Mouse (Mus musculus) limb, embryonic 15.5 days (tissue): ENCODE data around the gene Mtss1l. TPM values are rescaled to one million over a fixed set of nuclear protein-coding genes. Genes with fewer than 3 reads are reported as not detected.

Experiments used
- ATAC-seq: fragments of 200-750 bp; cut with Nextera tagmentation; 2 replicates; pipeline ENCODE4 v1.8.0; 2017; ENCODE audit warnings: low read depth, moderate TSS enrichment; ENCODE audit not compliant: insufficient number of reproducible peaks, low FRiP score, low TSS enrichment
- H3K27ac ChIP-seq: fragments of 300-500 bp; sonication (generic); 2 replicates; pipeline ENCODE4 v1.5.1; 2015; ENCODE audit warnings: moderate library complexity, mild to moderate bottlenecking, inconsistent platforms
- H3K27me3 ChIP-seq: fragments of 300-500 bp; sonication (generic); 2 replicates; pipeline ENCODE4 v1.6.1; 2015; ENCODE audit warnings: inconsistent platforms
- H3K36me3 ChIP-seq: fragments of 300-500 bp; sonication (generic); 2 replicates; pipeline ENCODE4 v1.6.1; 2015; ENCODE audit warnings: inconsistent platforms
- H3K4me1 ChIP-seq: fragments of 300-500 bp; sonication (generic); 2 replicates; pipeline ENCODE4 v1.6.1; 2015; ENCODE audit warnings: inconsistent platforms
- H3K4me2 ChIP-seq: fragments of 300-500 bp; sonication (generic); 2 replicates; pipeline ENCODE4 v1.6.1; 2015; ENCODE audit warnings: mild to moderate bottlenecking, inconsistent platforms
- H3K4me3 ChIP-seq: fragments of 300-500 bp; sonication (generic); 2 replicates; pipeline ENCODE4 v1.5.1; 2015; ENCODE audit warnings: mild to moderate bottlenecking, inconsistent platforms
- H3K9ac ChIP-seq: fragments of 300-500 bp; sonication (generic); 2 replicates; pipeline ENCODE4 v1.6.1; 2015; ENCODE audit warnings: inconsistent platforms
- H3K9me3 ChIP-seq: fragments of 300-500 bp; sonication (generic); 2 replicates; pipeline ENCODE4 v1.6.1; 2016; ENCODE audit warnings: inconsistent platforms
- WGBS: fragments of 180-500 bp; shearing (Covaris S2); methylation state at CpG from one replicate; pipeline ENCODE4 v1.1.7; 2015; 5-methylcytosine and 5-hydroxymethylcytosine counted together
- polyA plus RNA-seq: library from polyadenylated mRNA; unstranded; fragments of >200 nt; fragmentation: Nextera tagmentation; extraction: Ambion mirVana; gene quantifications from 2 replicates; pipeline ENCODE4 v1.2.1, GENCODE M21; 2015

Mtss1l gene
- polyA plus RNA-seq, 1 experiment from 2014 or later = 10.2 TPM

DNA sequence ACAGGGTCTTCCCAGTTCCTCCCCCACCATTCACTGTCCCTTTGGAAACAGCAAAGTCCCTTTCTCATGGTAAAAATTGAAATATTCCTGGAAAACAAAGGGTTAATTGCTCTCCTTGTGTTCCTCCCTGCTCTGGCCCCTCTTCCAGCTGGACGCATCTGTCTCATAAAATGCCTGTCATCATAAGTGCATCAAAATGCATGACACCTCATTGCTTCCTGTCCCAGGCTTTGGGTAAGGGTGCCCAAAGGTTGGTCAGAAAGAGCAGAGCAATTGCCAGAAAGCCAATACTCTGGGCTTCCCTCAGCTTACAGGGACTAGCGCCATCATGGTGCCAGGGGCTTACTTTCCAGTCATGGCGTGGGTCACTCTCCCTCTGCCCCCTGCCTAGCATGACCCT, 10.7 kb upstream of the Mtss1l start:
- H3K9me3 ChIP-seq = no peaks in the 10 kb centered on the region
- WGBS = 60% methylated on average over 3 of the region's 3 CpGs
- peaks cover 31% of the 10 kb centered on the region for H3K36me3 ChIP-seq
- H3K27ac ChIP-seq = peak overlapping the region; percentile 61
- no peak overlapping the region for H3K9ac ChIP-seq
- H3K4me1 ChIP-seq = peaks cover 51% of the 10 kb centered on the region
- H3K27me3 ChIP-seq = no peaks in the 10 kb centered on the region
- H3K4me3 ChIP-seq = no peak overlapping the region
- ATAC-seq = no peak
- no peak overlapping the region for H3K4me2 ChIP-seq

DNA sequence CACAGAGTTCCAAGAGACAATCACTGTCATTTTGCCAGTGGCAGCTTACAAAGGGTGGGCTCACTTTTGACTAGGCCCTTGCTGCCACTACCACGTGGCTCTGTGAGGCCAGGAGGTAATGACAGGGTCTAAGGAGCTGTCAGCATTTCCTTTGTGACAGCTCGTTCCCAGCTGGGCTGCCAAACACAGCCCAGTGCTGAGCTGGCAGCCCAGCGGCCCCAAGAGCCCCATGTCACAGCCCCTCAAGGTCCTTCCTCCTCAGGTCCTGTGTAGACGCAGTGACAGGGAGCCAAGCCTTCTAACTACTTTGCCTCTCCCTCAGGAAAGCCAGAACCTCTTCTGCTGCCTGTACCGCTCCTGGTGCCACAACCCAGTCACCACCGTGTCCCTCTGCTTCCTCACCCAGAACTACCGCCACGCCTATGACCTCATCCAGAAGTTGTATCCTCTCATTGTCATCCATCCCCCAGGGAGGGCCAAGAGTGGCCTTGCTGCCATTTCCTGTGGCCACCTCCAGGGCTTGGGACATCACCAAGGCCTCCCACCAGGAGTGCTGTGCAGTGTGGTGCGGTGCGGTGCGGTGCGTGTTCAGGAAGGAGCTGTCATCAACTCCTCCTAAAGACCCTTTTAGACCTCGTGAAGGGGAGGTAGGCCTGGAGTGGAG, 9.9 kb upstream of the Mtss1l start:
- Histone ChIP-seq H3K9ac (no peak overlapping the region), H3K9me3 (no peaks in the 10 kb centered on the region), H3K4me3 (no peak overlapping the region), H3K27me3 (no peaks in the 10 kb centered on the region), H3K4me2 (no peak overlapping the region), H3K27ac (peak overlapping the region; percentile 61), H3K36me3 (peaks cover 31% of the 10 kb centered on the region), H3K4me1 (peaks cover 53% of the 10 kb centered on the region)
- WGBS = 65% methylated on average over 13 of the region's 13 CpGs
- no peak for ATAC-seq

DNA sequence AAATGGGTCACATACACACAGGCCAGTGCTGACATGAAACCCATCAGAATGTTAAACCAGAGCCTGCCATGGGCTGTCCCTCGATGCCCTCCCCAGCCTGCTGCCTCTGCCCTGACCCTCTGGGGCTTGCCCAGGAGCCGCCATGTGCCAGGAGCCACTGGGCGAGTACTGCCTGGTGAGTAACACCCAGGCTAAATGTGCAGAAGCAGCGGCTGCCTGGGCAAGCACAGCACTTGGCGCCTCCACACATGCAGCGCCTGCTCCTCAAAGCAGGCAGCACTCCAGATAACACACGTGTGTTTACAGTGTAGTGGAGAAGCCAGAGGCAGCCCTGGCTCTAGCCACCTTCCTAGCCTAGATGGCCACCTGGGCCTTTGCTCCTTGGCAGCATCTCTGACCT, 8.2 kb upstream of the Mtss1l start:
- no peaks in the 10 kb centered on the region for H3K27me3 ChIP-seq
- no peak overlapping the region for H3K9ac ChIP-seq
- WGBS = 71% methylated on average over 7 of the region's 7 CpGs
- H3K9me3 ChIP-seq = no peaks in the 10 kb centered on the region
- no peak overlapping the region for H3K4me3 ChIP-seq
- H3K4me2 ChIP-seq = no peak overlapping the region
- peaks cover 65% of the 10 kb centered on the region for H3K4me1 ChIP-seq
- no peak for ATAC-seq
- 0 out of 2 replicates have a peak overlapping the region, but pooled peaks have one; percentile 17 for H3K27ac ChIP-seq
- H3K36me3 ChIP-seq = peaks cover 31% of the 10 kb centered on the region

DNA sequence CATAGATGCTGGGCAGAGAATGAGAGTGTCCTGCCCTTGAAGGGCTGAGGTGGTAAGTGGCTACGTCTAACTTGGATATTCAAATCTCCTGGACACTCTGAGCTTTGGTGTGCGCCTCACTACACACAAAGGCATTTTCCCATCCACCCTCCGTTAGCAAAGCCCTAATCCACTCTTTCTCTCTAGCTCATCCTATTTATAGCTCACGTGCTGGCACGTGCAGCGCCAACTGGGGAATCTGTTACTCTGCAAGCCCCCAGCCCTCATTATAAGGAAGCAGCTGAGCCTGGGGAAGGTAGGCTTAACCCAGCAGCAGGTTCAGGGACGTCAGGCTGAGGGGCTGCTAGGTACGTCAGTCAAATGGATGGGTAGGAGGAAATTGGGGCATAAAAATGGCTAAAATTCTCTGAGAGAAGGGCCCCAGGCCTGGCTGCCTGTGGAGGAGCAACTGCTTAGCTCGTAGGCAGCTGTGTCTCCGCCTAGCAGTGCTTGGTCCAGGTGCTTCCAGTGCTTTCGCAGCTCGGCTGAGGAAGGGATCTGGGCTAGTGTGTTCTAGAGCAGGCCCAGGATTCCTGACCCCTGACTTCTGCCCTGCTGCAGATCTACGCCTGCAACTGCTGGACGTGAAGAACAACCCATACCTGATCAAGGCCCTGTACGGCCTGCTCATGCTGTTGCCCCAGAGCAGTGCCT, 6.3 kb upstream of the Mtss1l start:
- H3K9ac ChIP-seq = no peak overlapping the region
- peaks cover 80% of the 10 kb centered on the region for H3K4me1 ChIP-seq
- no peak for ATAC-seq
- H3K4me3 ChIP-seq = no peak overlapping the region
- no peaks in the 10 kb centered on the region for H3K9me3 ChIP-seq
- H3K36me3 ChIP-seq = peaks cover 31% of the 10 kb centered on the region
- no peaks in the 10 kb centered on the region for H3K27me3 ChIP-seq
- peak overlapping the region; percentile 88 for H3K27ac ChIP-seq
- no peak overlapping the region for H3K4me2 ChIP-seq
- 61% methylated on average over 15 of the region's 15 CpGs for WGBS

DNA sequence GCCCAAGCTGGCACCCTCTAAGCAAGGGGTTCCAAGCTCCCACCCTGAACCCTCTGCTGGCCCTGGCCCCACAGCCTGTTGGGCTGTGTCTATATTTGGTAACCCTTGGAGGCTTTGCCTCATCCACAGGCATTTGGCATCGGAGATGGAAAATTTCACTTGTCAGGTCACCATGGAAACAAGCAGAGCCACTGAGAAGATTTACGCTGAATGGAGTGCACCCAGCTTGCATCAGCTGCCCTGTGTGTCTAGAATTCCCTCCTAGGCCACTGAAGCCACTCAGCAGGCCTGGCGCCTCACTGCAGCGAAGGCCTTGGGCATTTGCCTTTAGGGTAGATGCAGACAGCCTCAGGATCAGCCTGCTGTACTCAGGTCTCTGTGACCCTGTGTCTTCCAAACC, 5.2 kb upstream of the Mtss1l start:
- no peaks in the 10 kb centered on the region for H3K27me3 ChIP-seq
- H3K9ac ChIP-seq = no peak overlapping the region
- peak; percentile 31; the same call in 1 of the 2 replicates for ATAC-seq
- H3K36me3 ChIP-seq = peaks cover 27% of the 10 kb centered on the region
- peak overlapping the region; percentile 88 for H3K27ac ChIP-seq
- no peak overlapping the region for H3K4me3 ChIP-seq
- H3K4me2 ChIP-seq = no peak overlapping the region
- H3K4me1 ChIP-seq = peaks cover 81% of the 10 kb centered on the region
- H3K9me3 ChIP-seq = no peaks in the 10 kb centered on the region
- WGBS = 62% methylated on average over 4 of the region's 4 CpGs

DNA sequence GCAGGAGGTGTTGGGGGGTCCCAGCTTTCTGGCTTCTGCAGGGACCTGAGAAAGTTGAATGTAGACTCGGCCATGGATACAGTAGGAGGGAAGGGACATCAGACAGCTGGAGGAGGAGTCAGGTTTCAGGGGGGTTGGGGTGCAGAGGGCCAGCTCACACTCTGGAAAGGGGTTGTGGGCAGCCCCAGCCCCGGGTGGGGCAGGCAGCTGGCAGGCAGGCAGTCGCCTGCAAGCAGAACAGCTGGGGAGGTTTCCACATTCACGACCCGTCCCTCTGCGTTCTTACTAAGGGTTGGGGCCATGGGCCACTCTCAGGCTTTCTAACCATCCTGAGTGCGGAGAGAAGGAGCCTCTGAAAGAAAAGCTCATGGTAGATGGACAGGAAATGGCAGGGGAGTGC, 4.1 kb upstream of the Mtss1l start:
- Histone ChIP-seq H3K27ac (peak overlapping the region; percentile 88), H3K4me1 (peaks cover 74% of the 10 kb centered on the region), H3K4me2 (no peak overlapping the region), H3K27me3 (no peaks in the 10 kb centered on the region), H3K9me3 (no peaks in the 10 kb centered on the region), H3K36me3 (peaks cover 18% of the 10 kb centered on the region), H3K4me3 (no peak overlapping the region), H3K9ac (no peak overlapping the region)
- ATAC-seq = no peak
- WGBS = 39% methylated on average over 7 of the region's 7 CpGs

DNA sequence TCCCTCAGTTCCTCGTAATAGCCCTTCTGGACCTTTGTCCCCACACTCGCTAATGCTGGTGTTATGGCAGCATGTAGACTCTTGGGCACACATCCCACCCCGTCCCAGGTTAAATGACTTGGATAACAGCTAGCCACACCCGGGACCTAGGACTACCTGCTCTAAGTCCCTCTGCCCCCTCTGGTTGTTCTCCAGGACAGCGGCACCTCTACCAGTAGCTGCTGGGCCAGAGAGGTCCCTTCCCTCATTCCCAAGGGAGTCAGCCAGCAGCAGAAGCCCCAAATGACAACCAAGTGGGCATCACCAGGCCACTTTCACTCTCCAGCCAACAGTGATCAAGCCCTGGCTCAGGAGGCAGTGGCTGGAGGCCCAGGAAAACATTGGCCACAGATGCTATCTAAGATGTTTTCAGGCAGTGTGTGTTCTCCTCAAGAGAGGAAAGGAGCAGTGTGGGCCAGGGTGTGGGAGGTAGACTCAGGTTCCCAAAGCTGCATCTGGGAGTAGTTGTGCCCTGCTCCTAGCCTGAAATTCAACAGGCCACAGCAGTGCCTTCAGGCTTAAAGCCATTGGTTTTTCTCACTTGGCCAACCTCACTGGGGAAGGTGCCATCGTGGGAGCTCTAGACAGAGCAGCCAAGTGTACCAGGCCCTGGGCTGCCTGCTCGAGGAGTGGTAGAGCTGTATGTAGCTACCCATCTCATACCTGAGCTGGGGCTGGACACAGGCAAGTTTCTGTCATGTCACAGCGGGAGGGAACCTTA, 2.9 kb upstream of the Mtss1l start:
- ATAC-seq = no peak
- Histone ChIP-seq H3K9ac (no peak overlapping the region), H3K27me3 (no peaks in the 10 kb centered on the region), H3K4me1 (peaks cover 80% of the 10 kb centered on the region), H3K27ac (peak overlapping the region; percentile 65), H3K36me3 (peaks cover 7% of the 10 kb centered on the region; the same call in 1 of the 2 replicates), H3K4me2 (no peak overlapping the region), H3K4me3 (no peak overlapping the region), H3K9me3 (no peaks in the 10 kb centered on the region)
- 81% methylated on average over 8 of the region's 8 CpGs for WGBS

DNA sequence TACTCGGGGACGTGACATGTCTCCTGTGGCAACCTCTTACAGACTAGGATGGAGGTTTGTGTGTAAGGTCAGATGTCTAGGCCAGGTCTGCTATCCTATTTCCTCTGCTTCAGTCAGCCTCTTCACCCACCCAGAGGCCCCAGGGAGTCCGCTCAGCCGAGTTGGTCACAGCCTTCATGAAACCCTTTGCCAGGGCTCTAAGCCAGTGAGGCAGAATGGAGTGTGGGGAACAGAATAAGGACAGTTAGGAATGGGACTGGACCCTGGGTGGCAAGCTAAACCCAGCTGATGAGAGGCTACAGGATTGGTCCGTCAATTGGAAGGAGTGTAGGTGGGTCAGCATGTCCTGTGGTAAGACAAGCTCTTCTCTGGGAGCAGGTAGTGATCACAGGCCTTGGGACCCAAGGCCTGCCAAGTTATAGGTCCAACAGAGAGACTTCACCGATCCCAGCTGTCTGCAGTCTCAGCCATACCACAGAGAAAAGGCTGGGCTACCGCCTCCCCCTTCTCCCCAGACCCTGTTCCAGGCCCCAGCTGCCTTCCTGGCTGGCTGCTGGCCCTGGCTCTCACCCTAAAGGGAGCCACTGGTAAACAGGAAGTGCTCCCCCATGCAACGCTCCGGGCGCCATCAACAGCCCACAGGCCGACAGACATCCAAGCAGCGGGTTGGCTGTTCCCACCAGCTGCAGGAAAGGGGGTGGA, 2.2 kb upstream of the Mtss1l start:
- Histone ChIP-seq H3K27ac (peak overlapping the region; percentile 65), H3K9ac (no peak overlapping the region), H3K27me3 (no peaks in the 10 kb centered on the region), H3K4me1 (peaks cover 87% of the 10 kb centered on the region), H3K9me3 (no peaks in the 10 kb centered on the region), H3K4me3 (no peak overlapping the region), H3K36me3 (0 out of 2 replicates have a peak, but pooled peaks cover 6% of the 10 kb centered on the region), H3K4me2 (no peak overlapping the region)
- WGBS = 31% methylated on average over 12 of the region's 12 CpGs
- ATAC-seq = no peak

DNA sequence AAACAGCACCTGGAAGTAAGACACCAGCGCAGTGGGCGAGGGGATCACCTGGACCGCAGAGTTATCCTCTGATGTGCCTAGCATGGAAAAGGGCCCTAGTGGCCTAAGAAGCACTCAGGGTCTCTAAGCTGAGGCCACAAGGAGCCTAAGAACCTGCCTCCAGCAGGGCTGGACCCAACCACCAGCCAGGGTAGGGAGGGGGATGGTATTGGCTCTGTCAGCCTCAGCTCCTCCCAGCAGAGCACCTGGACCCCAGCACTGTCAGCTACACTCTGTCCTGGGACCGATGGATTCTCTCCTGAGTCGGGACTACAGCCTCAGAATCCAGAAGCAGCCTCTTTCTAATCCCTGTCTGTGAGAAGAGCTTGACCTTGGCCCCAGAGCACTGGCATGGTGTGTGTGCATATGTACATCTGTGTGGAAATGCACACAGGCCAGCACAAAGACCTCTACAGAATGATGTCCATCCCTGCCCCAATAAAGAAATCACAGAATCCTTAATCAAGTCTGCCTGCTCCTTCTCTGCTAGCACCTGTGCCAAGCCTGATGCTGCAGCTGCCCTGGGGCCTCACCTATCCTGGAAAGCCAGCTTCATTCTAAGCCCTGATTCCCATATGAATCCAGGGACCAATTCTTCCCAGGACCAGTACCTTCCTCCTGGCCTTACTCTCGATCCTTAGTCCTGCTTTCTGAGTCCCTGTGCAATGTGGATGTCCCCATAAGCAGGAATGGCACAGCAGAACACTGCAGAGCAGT, 1.2 kb upstream of the Mtss1l start:
- no peaks in the 10 kb centered on the region for H3K9me3 ChIP-seq
- no peak overlapping the region for H3K4me3 ChIP-seq
- peak overlapping the region; percentile 94 for H3K27ac ChIP-seq
- 0 out of 2 replicates have a peak, but pooled peaks cover 10% of the 10 kb centered on the region for H3K36me3 ChIP-seq
- ATAC-seq = no peak
- H3K4me1 ChIP-seq = peaks cover 89% of the 10 kb centered on the region
- H3K9ac ChIP-seq = no peak overlapping the region
- H3K4me2 ChIP-seq = no peak overlapping the region
- H3K27me3 ChIP-seq = no peaks in the 10 kb centered on the region
- 49% methylated on average over 6 of the region's 6 CpGs for WGBS

DNA sequence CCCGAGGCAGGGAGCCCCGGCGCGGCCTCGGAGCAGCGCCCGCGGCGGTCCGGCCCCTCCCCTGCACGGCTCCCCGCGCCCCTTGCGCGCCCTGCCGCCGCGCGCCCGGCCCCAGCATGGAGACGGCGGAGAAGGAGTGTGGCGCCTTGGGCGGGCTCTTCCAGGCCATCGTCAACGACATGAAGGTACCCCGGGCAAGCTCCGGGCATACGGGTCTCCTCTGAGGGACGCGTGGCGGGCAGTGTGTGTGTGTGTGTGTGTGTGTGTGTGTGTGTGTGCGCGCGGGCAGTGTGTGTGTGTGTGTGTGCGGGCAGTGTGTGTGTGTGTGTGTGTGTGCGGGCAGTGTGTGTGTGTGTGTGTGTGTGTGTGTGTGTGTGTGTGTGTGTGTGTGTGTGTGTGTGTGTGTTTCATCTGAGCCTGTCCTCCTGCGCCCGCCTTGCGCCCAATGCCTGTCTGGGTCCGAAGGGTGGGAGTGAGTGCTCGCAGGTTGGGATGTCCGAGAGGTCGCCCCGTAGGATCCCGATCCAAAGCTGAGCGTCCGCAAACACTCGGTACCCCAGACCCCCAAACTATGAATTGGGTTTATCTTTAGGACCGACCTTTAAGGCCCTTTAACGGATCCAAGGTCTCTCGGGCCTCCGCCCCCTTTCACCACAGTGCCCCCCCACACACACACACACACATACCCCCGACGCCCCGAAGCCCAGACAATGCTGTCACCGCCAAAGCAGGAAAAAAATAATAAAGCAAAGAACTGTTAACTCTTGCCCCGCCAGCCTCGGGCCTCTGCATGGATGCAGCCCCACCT, 534 bp downstream of the Mtss1l start:
- peak overlapping the region; percentile 75 for H3K4me2 ChIP-seq
- peaks cover 87% of the 10 kb centered on the region for H3K4me1 ChIP-seq
- no peaks in the 10 kb centered on the region for H3K9me3 ChIP-seq
- WGBS = under 1% methylated on average over 50 of the region's 59 CpGs
- H3K27me3 ChIP-seq = no peaks in the 10 kb centered on the region
- peak overlapping the region; percentile 94 for H3K27ac ChIP-seq
- peak overlapping the region; percentile 90 for H3K9ac ChIP-seq
- peak; percentile 24 for ATAC-seq
- peak overlapping the region; percentile 83 for H3K4me3 ChIP-seq
- H3K36me3 ChIP-seq = peaks cover 19% of the 10 kb centered on the region
